Mouse (Mus musculus) gastrocnemius, postnatal 36 days (tissue): ENCODE measurements around the gene Epn1. TPM values are rescaled to one million over a fixed set of nuclear protein-coding genes. Genes with fewer than 3 reads are reported as not detected.
"Not testable (repeated sequence)": the region's sequence is repeated elsewhere in the genome, so short reads cannot be mapped to it uniquely, and the experiment has no call there.

Experiments
- DNase-seq, 2 experiments: peaks; one replicate each; pipeline ENCODE4 v3.0.0; 2022
- intact Hi-C: fragments of 180-260 bp; cut with DNase I; formaldehyde crosslinking; loops from one replicate; pipeline ENCODE4 v1.15.1; 2025
- total RNA-seq, 2 experiments: library from RNA; stranded (reverse); gene quantifications; 2 replicates each; pipeline ENCODE4 v1.2.3; 2021

Gene Epn1
- total RNA-seq, 2 experiments from 2014 or later = 149 to 152 TPM

- no peak for DNase-seq
- intact Hi-C loops = no loop called here
These were observed 23.3 kb upstream of the Epn1 start for GRCm38 (mm10) chr7:5056651-5057263.

- intact Hi-C loops = no loop called here
- DNase-seq = no peak
These were observed 22.7 kb upstream of the Epn1 start for GRCm38 (mm10) chr7:5057381-5057780.

DNA sequence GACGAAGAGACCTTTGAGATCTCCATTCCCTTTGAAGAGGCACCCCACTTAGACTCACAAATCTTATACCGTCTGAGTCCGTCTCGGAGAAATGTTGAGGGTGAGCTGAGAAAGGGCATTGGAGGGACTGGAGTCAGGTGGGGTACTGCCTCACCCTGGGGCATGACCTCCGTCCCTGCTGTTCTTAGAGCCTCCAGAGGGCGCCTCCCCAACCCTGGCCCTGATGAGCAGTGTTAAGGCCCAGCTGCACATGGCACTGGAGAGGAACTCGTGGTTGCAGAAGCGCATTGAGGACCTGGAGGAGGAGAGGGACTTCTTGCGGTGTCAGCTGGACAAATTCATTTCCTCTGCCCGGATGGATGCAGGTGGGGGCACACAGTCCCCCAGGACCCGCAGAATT is 22.2 kb upstream of the Epn1 start:
- intact Hi-C loops = loop anchor here (2.0 kb wide), 1 partner anchor 19 kb away; the partner anchor contains the start of gene Zfp784
- DNase-seq = no peak

DNA sequence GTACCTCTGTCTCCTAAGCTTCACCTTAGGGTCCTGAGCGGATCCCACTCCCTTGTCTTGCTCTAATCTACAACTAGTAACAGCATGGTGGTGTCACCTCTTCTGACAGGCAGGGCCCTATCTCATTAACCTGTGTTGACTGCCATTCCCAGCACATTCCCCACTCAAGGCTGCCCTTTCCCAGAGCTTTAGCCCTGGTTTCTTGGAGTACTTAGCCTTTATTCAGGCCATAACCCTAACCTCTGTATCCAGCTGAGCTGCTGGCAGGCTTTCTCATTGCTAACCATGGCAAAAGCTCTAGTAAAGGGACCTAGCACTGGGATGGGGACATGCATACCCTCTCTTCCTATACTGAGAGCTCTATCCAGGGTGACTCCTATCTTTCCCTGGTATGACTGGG is 21.4 kb upstream of the Epn1 start:
- intact Hi-C loops = loop anchor here (2.0 kb wide), 1 partner anchor 20 kb away; the partner anchor contains the start of gene Zfp784
- DNase-seq = no peak

- intact Hi-C loops = loop anchor here (2.0 kb wide), 1 partner anchor 21 kb away; the partner anchor contains the start of gene Zfp784
- DNase-seq = no peak
These were observed 20.6 kb upstream of the Epn1 start for GRCm38 (mm10) chr7:5059421-5059820.

DNA sequence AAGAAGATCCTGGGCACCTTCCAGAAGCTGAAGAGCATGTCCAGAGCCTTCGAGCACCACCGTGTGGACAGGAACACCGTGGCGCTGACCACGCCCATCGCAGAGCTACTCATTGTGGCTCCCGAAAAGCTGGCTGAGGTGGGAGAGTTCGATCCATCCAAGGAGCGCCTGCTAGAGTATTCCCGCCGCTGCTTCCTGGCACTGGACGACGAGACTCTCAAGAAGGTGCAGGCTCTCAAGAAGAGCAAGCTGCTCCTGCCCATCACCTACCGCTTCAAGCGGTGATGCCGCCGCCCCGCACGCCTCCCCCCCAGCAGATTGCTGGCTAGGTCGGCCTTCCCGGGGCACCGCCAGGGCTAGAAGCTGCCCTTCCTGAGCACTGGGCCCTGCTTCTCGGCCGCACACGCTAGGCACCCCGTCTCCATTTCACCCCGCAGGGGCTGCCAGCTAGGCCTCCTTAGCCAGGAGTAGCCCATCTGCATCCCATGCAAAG is 19.8 kb upstream of the Epn1 start:
- DNase-seq = peak; percentile 57 to 73
- intact Hi-C loops = no loop called here

DNA sequence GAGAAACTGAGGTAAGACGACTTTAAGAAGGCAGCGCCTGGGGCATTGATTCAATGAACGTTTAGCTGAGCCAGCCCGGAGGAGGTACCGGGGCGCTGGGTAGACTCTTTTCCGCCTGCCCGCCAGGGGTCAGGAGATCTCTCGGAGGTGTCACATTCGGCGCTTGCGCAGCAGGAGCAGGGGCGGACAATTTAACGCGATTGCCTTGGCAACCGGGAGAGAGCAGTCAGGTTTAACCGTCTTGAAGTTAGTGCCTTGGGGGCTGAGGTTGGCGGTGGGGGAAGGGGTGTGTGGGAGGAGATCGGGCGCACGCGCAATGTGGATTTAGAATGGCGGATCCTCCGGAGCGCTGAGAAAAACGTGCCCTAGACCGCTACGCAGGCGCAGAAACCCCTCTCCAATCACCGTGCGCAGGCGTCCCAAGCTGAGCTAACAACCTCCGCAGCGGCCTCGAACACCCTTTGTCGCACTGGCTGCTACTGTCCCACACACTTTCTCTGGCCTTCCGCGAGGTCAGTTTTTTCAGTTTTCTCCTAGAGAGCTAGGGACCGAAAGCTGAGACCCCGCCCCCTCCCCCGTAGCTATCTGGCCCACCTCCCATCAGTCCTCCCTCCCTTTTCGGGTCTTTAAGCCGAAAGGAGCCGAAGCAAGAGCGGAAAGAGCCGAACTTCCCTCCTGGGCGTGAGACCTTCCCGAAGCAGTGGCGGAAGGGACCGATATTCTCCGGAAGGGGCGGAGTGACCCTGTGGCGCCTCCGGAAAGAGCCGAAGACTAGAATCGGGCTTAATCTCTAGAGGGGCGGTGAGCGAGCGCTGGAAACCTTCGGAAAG is 18.9 kb upstream of the Epn1 start:
- intact Hi-C loops = no loop called here
- DNase-seq = peak; percentile 96 to 98

GRCm38 (mm10) chr7:5061774-5062359 is 18.2 kb upstream of the Epn1 start, which contains the start of gene U2af2:
Gene U2af2 (plus strand): TSS chr7:5062143.
- intact Hi-C loops = no loop called here
- DNase-seq = peak; percentile 91

DNA sequence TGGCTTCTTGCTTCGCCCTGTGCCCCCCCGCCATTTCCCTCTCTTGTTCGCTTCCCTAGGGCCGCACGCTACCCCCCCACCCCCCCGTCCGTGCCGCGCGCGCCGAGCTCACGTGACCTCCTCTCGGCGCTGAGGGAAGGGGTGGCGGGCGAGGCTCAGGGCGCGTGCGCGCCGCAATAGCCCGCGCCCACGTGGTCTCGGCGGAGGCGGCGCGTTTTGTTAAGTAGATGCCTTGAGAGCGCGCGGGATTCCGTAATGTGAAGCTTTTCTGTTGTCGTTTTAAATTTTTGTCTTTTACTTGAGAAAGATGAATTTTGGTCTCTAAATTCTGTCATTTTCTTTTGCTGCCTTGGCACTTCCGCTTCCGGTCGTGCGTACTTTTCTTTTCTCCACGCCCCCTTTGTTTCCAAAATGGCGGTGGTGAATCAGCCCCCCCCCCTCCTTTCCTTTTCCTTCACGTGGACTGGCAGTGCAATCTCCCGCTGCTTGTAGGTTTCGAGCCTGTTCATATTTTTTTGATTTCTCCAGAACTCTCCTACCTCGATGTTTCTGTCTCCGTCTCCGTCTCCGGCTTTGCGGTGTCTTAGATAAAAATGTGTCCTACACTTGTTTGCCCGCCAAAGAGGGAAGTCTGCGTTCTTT is 17.6 kb upstream of the Epn1 start:
- intact Hi-C loops = no loop called here
- DNase-seq = peak in 1 of 2 experiments; percentile 52

GRCm38 (mm10) chr7:5064886-5065285 is 15.1 kb upstream of the Epn1 start:
- DNase-seq = no peak
- intact Hi-C loops = no loop called here

DNA sequence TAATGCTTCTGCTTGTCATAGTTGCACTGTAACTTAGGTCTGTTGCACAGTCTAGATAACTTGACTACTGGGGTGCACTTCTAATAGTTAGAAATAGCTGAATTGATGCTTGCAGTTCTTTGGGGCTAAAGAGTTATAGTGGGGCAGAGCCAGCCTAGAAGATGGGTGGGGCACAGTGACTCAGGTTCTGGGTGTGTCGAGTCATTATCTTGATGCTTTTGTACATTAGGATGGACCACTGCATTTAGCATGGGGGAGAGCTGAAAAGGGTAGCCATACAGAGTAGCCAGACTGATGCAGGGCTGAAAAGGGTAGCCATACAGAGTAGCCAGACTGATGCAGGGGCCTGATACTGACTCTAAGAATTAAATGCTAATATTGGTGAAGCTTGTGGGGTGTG is 6.4 kb upstream of the Epn1 start:
- DNase-seq = no peak
- intact Hi-C loops = no loop called here

GRCm38 (mm10) chr7:5074984-5075383 is 5.1 kb upstream of the Epn1 start:
- intact Hi-C loops = no loop called here
- no peak for DNase-seq

DNA sequence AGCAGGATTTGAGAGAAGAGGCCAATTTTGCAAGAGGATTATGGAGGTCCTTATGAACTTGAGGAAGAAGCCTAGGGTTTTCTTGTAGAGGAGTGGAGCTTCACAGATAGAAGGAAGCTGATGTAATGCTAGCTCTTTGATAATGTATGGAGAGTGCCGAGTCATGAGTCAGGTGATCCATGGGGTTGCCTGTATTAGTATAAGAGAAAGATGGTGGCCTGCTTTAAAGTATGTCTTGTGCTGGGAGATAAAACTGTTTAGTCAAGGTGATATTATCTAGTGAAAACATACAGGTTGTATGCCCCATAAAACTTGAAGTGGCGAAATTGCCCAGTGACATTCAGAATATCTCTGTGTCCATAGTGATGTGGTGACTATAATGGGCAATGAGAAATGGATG is 3.1 kb upstream of the Epn1 start:
- DNase-seq = no peak
- intact Hi-C loops = no loop called here

DNA sequence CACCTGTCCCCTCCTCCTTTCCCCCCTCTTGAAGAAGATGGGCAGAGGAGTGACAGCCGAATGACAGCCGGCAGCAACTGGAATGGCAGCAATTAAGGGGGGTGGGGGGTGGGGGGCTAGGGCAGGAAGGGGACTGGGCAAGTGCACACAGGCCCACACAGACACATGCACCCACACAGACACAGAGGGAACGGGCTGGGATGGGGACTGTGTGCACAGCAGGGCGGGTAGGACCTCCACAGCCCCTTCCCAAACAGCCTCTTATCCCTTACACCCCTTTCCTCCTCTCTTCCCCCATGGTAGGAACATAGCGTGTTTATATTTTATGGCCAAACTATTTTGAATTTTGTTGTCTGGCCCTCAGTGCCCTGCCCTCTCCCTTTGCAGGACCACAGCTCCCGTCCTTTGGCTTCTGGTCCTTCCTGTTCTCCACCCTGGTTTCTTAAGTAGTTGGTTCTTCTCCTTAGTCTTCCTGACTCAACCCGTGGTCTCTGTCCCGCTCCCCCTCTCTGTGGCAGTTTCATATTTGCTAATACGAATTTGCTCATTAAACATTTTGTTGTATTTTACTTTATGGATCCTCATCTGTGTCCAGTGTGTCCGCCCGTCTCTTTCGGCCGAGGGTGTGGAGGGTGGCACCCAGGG is 548 bp upstream of the Epn1 start:
- DNase-seq = not testable (repeated sequence)
- intact Hi-C loops = loop anchor here (10.0 kb wide), 1 partner anchor 1385 kb away; the partner anchor contains the start of genes Mboat7 and Tsen34

DNA sequence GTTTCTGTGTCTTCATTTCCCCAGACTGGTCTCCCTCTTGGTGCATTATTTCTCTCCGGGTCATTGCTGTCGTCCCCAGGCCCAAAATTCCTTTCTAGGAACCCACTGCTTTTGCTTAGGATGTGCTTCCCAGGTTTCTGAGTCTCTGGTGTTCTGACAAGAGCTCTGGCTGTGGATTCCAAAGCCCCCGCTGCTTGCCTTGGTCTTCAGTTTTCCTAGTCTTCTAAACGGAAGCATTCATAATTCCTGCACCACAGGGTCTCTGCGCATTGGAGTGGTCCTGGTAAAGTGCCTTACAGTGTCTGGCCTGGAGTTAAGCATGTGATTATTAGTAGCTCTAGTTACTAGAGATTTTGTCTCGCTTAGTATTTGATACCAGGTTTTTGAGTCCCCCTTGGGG is 780 bp downstream of the Epn1 start:
- intact Hi-C loops = loop anchor here (10.0 kb wide), 1 partner anchor 1386 kb away; the partner anchor contains the start of genes Mboat7 and Tsen34
- no peak for DNase-seq

DNA sequence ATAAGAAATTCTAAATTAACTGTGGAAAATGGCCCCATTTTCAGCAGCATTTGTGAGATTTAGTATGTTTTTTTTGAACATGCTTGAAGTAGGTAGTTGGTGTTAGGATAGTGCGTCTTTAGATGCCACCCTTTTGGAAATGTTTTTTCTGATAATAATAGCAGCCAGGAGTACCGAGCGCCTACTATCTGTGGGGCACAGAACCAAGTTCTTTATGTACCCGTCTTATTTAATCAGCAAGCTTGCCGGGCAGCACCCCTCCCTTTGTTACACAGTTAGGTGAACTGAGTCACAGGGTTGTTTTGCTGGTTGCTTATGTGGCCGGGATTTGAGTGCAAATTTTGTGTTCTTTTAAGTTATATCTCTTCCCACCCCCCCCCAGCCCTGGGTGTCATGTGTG is 1.2 kb downstream of the Epn1 start:
- no peak for DNase-seq
- intact Hi-C loops = loop anchor here (10.0 kb wide), 1 partner anchor 1386 kb away; the partner anchor contains the start of genes Mboat7 and Tsen34

DNA sequence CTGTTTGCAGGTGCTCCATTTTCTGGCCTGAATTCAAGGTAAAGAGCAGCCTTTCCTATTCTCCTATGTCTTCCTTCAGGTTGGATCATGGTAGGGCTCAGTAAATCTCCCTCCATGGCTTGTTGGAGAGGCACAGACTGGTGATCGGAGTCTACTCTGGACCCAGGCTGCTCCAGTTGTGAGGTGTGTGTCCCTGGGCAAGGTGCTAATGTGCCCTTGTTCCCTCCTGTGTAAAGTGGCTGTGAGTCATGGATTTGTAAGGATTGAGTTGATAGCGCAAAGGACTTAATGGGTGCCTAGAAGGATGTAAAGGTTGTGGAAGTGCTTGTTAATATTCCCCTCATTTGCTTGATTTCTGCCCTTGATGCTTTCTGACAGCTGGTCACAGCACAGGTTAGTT is 1.9 kb downstream of the Epn1 start:
- intact Hi-C loops = loop anchor here (10.0 kb wide), 1 partner anchor 1387 kb away; the partner anchor contains the start of genes Mboat7 and Tsen34
- DNase-seq = no peak

DNA sequence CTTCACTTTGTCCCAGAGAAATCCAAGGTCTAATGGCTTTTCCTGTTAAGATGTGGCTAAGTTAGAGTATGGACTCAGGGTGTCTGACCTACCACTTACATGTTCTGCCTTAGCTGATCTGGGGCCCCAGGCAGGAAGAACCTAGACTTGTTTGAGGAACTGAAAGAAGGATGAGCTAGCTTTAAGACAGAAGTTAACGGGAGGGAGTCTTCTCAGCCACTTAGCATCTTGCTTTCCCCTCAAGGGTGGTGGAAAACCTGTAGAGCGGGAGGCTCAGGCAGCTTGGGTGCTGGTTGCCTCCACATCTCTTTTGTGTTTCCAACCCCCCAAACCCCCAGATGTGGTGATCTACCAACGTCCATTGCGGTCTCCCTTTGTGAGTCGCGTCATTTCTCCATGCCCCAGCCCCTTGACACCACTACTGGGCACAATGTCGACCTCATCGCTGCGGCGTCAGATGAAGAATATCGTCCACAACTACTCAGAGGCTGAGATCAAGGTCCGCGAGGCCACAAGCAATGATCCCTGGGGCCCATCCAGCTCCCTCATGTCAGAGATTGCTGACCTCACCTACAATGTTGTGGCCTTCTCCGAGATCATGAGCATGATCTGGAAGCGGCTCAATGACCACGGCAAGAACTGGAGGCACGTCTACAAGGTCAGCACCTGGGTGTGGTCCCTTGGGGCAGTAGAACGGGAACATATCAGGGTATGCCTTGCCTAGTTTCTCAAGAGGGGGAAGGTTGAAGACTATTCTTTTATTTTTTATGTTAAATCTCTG is 3.5 kb downstream of the Epn1 start:
- intact Hi-C loops = loop anchor here (10.0 kb wide), 1 partner anchor 1389 kb away; the partner anchor contains the start of genes Mboat7 and Tsen34
- no peak for DNase-seq

DNA sequence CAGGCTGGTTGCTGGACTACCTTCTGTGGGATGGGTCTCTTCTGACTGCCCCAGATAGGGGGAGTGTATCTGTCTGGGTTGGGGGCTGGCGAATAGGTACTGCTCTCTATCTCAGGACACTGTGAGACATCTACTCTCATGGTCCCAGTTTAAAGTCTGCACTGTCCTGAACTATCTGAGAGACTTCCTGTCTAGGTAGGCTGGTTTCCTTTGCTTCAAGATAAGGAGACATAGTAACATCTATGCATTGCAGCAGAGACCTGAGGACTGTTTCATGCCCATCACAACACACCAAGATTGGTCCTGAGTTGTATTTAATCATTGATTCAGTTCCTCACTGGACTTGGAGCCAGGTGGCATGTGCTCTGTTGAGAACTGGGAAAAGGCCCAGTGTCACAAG is 5.5 kb downstream of the Epn1 start:
- intact Hi-C loops = loop anchor here (10.0 kb wide), 1 partner anchor 1391 kb away; the partner anchor contains the start of genes Mboat7 and Tsen34
- DNase-seq = no peak
